Mouse (Mus musculus) liver, embryonic 14.5 days (tissue): ENCODE measurements at regions not wholly inside any gene's neighbourhood (a gene's known extent, or its start where the extent isn't known, plus 50 kb on each side); places are given as distances from the start of the nearest gene placed in this dataset.

Experiments used
- CTCF ChIP-seq: IDR thresholded peaks from 2 replicates; pipeline ENCODE4 v1.5.1; 2016; ENCODE audit warnings: antibody characterized with exemption, low read depth, control low read depth
- EP300 ChIP-seq: IDR thresholded peaks from 2 replicates; pipeline ENCODE4 v1.6.1; 2016; ENCODE audit warnings: antibody characterized with exemption, low read depth

GRCm38 (mm10) chr14:36715684-36716083 is 252.9 kb downstream of the Ccser2 start:
- TF ChIP-seq CTCF (no peak), EP300 (no peak)
